Mouse (Mus musculus) olfactory bulb, adult 2 months (tissue): ENCODE results near the gene Focad.

Experiments
- CTCF ChIP-seq: fragments of 200-500 bp; IDR thresholded peaks from 2 replicates; pipeline ENCODE4 v1.5.1; 2012; ENCODE audit warnings: low read depth, mild to moderate bottlenecking, low read length, moderate library complexity; ENCODE audit not compliant: insufficient read depth
- POLR2A ChIP-seq: fragments of 200-500 bp; IDR thresholded peaks from 2 replicates; pipeline ENCODE4 v1.6.1; 2012; ENCODE audit warnings: mild to moderate bottlenecking, low read depth, low read length, moderate library complexity; ENCODE audit not compliant: insufficient read depth

DNA sequence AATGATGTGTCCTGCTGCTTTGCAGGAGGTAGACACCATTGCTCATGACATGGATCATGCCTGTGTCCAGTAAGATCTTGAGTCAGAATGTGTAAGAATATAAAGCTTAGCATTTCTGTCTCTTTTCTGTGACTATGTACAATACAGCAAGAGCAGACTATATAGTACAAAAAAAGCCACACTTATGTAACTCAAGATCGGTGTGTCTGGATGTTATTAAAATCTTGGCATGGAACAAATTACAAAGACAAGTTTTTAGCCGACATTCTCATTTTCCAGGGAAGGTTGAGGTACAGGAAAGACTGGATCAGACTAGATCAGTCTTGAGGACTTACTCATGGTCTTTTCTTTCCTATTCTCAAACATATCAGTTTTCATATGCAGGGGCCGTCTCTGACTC, 136.9 kb downstream of the Focad start:
- no peak for TF ChIP-seq CTCF
- no peak for TF ChIP-seq POLR2A
